Mouse (Mus musculus) WW6 (cell line): ENCODE data around the gene Ajm1.
"Not testable (repeated sequence)": the region's sequence is repeated elsewhere in the genome, so short reads cannot be mapped to it uniquely, and the experiment has no call there.

Source experiments
- DNase-seq: peaks from one replicate; pipeline ENCODE4 v3.0.0-alpha.2; 2013; ENCODE audit warnings: low read depth, low spot score

Ajm1 gene

DNA sequence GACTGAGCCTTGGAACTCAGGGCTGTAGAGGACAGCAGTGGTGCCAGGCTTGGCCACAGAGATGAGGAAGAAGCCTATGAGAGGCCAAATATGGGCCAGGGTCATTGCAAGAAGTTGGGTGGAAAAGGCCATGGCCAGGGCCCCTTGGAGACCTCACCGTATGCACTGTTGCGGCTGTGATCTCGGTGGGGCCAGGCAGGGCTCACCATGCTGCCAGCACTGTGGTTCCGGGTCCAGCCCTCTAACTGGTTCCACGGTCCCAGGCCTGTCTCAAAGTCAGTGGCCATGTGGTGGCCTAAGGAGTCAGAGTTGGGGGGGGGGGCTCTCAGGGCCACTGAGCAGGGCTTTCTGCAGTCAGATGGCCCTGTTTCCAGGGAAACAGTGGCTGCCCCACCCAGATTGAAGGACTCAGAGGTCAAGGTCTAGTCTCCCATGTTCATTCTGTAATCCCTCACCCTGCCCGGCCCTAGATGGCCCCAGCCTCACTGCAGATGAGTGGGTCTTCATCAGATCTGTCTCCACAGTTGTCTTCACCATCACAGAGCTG, 13.0 kb downstream of the Ajm1 start:
- no peak for DNase-seq

DNA sequence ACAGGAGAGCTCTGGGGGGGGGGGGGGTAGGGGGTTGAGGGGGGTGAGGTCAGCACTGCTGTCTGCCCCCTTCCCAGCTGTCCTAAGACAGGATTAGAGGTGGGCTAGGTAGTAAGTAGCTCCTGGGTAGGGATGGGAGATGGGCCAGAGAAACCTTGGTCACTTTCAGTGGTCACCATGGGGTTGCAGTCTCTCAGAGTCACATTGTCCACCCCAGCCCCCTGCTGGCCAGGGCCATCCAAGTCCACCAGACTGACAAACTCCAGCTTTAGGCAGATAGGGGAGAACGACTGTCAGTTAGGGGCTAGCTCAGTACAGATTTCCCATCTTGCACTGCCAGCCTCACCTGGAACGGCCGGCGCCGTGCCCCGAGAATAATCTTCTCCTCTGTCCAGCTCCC, 15.0 kb downstream of the Ajm1 start:
- DNase-seq = no peak

DNA sequence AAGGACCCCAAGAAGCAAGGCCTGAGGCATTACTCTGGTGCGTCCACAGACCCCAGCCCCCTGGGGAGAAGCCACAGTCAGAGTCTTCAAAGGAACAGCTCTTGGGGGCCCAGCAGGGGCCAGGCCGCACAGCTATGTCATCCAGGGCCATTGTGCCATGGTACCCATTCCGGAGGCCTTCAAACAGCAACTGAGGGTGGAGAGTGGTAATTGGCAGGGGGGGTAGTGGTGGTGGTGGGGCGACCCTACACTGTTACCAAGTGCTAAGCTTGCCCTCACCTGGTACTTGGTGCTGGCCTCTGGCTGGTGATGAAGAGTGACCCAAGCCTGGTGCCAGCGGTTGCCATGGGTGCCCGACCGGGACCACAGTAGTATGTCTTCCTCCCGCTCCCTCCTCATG, 15.8 kb downstream of the Ajm1 start:
- DNase-seq = no peak

DNA sequence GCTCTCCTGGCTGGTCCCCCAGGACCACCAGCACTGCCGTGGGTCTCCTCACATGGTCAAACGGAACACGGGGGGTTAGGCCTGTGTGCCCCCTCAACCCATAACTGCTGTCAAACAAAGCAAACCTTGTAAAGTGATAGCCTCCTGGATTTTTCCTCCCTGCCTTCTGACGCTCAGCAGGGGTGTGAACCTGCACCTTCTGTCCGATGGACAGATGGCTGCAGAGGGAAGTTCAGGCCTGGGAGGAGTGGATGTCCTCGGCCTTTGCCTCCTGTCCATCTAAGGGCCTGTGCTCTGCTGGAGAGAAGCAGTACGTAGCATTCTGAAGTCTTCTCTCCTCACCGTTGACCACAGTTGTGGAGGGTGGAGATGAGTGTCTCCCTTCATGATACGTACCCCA, 19.6 kb downstream of the Ajm1 start:
- no peak for DNase-seq

DNA sequence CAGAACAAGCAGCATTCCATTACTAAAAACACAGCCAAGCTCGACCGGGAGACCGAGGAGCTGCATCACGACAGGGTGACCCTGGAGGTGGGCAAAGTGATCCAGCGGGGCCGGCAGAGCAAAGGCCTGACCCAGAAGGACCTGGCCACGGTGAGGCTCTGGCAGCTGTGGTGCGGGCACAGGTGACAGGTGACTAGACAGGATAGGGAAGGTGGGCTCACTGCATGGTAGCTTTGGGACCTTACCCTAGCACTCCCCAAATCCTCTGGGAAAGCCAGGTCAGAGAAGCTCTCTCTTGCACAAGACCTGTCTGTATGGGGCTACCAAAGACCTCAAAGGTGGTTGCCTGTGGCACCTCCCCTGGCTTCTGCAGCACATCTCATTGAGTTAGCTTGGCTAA, 21.0 kb downstream of the Ajm1 start:
- no peak for DNase-seq

DNA sequence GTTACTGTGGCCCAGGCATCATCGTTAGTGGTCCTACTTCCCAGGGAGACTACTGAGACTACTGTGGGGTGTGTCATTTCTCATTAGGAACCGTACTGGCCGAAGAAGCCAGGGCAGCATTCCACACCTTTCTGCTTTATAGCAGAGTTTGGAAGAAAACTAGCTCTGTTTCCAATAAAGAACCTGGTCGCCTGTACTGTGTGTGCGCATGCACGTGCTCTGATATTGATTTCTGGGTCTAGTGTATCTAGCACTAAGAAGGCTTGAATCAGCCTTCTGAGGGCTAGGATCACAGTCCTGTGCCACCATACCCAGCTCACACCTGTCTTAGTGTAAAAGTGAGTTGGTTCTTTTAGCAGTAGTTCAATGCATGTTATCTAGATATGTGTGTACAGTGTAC, 22.8 kb downstream of the Ajm1 start:
- no peak for DNase-seq

DNA sequence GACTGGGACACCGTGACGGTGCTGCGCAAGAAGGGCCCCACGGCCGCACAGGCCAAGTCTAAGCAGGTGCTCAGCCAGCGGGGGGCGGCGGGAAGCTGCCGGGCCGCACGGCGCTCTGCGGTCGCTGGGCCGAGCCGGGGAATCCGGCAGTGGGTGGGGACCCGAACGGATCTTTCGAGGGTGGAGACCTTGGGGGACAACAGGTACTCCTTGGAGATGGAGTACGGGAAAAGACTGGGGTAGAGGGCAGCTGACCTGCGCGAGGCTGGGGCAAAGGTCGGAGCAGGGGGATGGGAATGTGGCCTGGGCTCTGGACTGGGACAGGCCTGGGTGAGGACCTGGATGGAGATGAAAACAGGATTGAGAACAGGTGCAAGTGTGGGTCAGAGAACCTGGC, 23.6 kb downstream of the Ajm1 start:
- no peak for DNase-seq

DNA sequence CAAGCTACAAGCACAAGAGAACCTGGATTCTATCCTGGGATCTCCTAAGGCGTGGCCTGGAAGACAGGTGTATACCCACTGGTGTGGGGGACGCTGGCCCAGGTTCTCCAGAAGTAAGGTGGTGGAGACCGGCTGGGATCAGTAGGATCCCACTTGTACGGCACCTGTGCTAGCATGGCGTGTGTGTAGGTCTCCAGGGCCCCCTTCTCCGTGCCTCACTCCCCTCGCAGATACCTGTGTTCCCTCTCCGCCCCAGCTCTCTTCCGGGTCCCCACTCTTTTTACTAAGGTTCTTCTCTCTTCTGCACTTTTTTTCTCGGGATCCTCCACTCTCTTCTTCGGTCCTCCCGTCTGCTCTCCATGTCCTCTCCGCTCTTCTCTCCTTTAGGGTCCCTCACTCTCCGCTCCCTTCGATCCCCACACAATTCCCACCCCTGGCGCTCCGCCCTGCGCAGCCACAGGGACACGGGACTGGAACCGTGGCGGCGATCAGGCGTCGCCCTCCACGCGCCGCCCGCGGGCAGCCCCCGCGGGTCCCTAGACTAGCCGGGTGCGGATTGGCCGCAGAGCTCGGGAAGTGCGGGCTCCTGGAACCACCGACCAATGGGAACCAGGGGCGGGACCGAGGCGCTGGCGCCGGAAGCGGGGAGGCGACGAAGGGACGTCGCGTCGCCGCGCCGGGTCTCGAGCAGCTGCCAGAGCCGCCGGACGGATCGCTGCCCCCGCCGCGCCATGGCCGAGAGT, 24.2 kb downstream of the Ajm1 start, which contains the start of gene Edf1:
Gene Edf1 (plus strand): TSS at position 627 of the 743 bp plus-strand sequence.
- no peak for DNase-seq

DNA sequence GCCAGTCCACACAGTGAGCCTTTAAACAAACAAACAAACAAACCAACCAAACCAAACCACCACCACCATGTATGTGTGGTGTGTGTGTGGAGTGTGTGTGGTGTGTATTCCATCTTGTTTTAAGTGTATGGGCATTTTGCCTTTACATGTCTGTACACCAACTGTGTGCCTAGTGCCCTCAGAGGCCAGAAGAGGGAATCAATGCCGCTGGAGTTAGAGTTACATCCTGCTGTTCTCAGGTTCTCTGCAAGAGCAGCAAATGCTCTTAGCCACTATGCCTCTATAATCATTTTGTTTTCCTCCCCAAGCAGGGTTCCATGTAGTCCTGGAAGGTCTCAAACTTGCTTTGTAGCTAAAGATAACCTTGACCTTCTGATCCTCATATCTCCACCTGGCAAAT, 25.3 kb downstream of the Ajm1 start:
- DNase-seq = no peak

DNA sequence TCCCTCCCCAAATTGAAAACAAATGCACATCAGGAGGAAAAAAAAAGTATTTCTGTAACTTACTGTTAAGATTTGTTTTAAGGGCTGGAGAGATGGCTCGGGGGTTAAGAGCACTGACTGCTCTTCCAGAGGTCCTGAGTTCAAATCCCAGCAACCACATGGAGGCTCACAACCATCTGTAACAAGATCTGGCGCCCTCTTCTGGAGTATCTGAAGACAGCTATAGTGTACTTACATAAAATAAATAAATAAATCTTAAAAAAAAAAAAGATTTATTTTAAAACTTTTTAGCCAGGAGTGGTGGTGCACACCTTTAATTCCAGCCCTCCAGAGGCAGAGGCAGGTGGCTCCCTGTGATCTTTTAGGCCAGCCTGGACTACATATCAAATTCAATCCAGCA, 26.1 kb downstream of the Ajm1 start:
- DNase-seq = not testable (repeated sequence)

DNA sequence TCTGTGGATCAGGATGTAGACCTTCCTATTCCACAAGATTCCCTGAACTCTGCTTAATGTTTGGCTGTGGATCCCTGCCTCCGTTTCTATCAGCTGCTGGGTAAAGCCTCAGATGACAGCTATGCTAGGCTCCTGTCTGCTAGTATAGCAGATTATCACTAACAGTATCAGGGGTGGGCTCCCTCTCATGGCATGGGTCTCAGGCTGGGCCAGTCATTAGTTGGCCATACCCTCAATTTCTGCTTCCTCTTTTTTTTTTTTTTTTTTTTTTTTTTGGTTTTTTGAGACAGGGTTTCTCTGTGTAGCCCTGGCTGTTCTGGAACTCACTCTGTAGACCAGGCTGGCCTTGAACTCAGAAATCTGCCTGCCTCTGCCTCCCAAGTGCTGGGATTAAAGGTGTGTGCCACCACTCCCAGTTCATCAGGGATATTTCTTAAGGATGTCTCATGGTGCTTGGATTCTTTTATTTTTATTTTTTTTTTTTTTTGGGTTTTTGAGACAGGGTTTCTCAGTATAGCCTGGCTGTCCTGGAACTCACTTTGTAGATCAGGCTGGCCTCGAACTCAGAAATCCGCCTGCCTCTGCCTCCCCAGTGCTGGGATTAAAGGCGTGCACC, 28.3 kb downstream of the Ajm1 start:
- not testable (repeated sequence) for DNase-seq

DNA sequence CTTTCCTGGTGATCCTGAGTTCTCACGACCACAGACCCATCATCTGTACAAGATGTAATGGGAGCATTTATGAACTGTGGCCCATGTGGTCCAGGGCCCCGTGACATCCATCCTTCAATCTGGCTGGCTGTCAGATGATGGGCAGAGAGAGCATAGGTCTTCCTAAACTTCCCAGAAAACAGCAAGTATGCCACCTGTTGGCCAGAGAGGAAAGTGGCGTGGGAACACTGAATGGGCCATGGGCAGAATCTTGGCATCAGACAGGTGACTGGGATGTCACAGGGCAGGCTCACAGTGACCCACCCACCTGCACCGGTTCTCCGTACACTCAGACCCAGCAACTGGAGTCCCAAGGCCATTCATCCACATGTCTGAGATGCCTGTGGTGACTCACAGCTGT, 30.4 kb downstream of the Ajm1 start:
- DNase-seq = no peak

DNA sequence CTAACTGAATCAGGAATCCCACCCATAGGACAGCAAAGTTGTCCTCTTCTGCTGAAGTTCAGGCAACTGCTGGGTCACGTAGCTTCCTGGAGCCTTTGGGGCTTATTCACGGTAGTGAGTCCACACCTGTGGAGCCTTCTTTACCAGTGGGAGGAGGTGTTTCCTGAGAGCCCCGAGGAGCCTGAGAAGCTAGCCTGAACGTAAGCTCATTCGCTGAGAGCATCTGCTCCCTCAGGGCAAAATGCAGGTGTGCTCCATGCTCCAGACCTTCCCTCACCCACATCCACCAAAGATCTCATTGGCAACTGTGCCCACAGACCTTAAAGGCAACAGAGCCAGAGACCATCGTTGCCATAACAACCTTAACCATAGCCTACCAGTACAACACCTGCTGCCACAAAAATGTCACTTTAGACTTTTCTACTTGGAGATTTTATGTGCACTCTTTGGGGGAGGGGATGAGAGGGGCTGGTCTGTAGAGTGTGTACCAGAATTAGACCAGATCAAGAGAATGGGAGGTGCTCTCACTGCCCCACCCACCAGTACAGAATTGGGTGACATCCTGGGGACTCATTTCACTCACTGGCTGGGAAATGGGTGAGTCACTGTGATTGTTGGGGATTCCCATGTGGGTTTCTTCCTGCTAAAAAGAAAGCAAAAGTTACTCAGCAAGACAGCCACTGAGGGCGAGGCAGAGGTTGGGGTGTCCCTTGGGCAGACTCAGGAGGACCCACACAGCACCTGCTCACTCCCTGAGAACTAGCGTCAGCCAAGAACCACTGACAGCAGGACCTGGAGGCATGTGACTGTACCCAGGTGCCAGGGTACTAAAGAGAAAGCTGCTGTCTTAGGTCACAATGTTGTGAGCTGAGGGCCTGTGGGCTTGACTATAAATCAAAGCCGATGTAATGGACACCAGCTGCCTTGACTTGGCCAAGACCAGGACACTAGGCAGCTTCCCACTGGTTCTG, 32.3 kb downstream of the Ajm1 start:
- no peak for DNase-seq

DNA sequence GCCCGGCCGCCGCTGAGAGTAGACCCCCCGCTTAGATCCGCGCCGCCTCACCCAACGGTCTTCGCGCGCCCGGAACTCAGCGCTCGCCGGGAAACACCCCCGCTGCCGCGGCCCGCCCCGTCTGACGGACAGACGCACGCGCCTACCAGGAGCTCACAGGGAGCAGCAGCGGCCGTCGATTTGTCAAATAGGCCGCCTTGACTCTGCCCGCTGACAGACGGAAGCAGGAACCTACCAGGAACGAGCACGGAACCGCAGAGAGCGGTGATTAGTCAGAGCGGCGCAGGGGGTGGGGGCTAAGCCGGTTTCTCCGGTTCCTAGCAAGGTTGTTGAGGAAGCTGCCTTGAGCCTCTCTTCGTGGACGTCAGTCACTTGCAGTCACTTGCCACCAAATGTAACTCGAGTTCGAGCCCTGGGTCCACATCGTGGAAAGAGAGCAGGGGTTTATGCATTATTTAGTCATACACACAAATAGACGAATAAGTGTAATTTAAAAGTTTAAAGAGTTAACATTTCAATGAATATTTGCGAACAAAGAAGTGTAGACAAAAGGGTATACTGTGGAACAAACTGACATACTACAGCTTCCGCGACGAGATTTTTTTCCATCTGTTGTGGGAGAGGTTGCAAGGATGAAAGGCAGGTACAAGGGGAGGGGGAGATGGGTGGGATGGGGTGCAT, 34.6 kb downstream of the Ajm1 start, which contains the start of gene Traf2:
Gene Traf2 (minus strand): TSS at position 130 of the 681 bp plus-strand sequence.
- DNase-seq = peak; percentile 93

DNA sequence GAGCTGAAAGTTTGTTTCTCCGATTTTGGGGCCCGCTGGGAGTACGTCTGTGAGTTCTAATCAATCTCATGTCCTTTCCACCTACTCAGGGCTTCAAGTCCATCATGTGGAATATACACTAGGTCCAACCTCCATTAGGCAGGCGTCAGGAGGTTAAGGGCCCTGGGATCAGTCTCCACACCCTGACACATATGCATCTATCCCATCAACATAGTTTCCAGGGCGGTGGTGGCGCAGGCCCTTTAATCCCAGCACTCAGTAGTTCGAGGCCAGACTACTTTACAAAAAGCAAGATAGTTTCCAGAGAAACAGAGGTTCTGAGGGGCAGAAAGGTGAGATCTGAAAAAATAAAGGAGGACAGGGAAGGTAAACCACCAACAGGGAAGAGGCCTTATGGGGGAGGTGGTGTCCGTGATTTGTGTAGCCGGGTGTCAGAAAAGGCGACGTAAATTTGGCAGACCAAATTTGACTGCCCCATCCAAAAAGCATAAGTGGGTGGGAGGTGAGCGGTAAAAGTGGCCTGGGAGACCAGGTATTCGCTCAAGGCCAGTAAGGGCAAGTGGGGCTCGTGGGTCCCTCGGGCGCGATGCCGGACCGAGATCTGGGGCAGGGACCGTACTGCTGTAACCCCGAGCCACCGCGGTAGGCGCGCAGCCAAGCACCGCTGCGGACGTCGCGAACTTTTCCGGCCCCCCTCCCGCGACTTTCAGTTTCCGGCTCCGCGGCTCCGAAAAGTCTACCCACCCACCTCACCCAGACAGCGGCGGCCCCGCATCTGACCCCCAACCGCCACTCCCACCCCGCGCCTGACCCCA, 35.4 kb downstream of the Ajm1 start:
- no peak for DNase-seq

DNA sequence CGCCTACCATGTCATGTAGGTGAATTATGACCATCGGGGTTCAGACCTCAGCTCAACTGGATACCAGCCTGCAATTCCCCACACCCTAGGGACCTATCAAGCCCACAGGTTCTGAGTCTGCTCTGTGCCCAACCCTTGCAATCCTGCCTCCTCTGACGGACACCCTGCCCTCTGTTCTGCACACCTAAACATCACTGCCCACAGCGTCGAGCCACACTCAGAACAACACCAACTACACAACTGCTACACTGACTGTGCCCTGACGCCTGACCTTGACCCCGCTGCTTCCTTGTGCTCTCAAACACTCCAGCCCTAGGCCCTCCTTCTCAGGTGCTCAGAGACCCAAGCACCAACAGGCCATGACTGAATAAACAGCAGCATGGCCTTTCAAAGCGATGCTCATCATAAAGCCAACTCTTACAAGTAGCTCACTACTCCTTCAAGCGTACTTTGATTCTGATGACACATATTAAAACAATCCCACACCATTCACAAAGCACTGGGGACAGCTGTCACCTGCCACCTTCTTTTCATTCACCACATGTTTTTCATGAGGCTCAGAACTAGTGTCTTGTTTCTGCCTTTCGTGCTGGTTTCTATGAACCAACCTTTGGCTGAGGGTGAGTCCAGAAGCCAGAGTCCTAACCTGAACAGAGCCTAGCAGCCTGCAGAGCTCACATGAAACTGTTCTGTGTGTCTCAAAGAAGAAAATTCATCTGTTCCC, 39.8 kb downstream of the Ajm1 start:
- no peak for DNase-seq

DNA sequence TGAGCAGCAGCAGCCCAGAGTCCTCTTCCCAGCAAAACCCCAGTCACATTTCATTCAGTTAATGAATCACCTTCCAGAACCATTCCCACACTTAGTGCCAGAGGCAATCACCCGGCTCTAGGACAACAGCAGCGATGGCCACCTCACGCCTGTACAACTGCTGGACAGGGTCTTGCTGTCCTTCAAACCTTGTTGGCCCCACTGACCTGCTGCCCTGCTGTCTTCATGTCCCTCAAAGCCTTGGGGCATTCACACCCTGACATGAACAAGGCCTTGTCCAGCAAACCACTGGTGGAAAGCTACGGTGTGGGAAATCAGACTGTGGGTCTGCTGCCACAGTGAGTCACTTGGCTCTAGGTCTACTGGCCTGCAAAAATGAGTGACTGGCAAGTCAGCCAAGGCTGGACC, 41.0 kb downstream of the Ajm1 start:
- DNase-seq = no peak

DNA sequence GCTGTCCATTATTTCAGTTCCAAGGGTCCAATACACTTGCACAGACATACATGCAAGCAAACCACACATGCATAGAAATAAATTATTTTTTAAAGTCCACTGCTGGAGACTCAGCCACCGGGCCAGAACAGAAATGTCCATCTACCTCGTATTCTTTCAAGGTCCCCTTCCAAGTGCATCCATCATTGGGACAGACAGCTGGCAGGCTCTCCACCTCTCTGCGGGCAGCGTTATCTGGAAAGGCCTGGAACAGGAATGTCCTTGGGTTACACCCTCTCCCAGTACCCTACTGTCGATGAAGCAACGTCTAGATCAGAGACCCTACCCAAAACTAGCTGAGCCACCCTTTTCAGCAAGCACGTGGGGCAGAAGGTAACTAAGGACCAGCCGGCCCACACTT, 45.0 kb downstream of the Ajm1 start:
- DNase-seq = no peak

DNA sequence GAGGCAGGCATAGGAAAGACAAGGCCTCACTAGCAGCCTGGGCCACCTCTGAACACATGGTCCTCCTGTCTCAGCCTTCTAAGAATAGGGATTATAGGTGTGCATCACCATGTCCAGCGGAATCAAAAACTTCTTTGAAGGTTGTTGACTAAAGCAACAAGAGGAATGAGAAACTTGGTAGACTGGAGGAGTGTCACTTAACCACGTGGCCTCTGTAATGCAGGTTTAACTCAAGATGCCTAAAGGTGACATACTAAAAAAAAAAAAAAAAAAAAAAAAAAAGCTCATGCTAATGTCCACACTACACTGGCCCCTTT, 46.7 kb downstream of the Ajm1 start:
- DNase-seq = no peak
